Mouse (Mus musculus) lung, postnatal 0 days (tissue): Measurements from ENCODE around the gene Edaradd.

ENCODE experiments used
- CTCF ChIP-seq: IDR thresholded peaks from 2 replicates; pipeline ENCODE4 v1.5.1; 2016; ENCODE audit warnings: antibody characterized with exemption, mild to moderate bottlenecking
- EP300 ChIP-seq: IDR thresholded peaks from 2 replicates; pipeline ENCODE4 v1.6.1; 2016; ENCODE audit warnings: antibody characterized with exemption, mild to moderate bottlenecking, control low read depth

DNA sequence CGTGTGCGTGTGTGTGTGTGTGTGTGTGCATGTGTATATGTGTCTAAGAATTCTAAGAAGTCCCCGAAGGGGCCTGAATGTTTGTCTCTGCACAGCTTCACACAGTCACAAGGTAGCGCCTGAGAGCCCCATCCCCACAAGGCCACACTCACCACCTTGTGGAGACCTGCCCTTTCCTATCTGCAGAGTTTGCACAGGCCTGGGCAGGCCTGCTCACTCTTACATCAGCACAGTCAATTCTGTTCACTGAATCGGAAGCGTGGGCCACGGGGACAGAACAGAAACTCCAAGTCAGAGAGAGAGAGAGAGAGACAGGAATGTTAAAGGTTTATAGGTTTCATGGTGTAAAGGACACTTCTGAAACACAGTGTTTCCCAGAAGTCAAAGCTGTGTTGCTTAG lies 34.6 kb downstream of the Edaradd start:
- no peak for TF ChIP-seq CTCF
- no peak for TF ChIP-seq EP300
